Mouse (Mus musculus) liver, postnatal 0 days (tissue): ENCODE data around the gene Gal3st2.

Experiments
- CTCF ChIP-seq: sonication (generic); IDR thresholded peaks from 2 replicates; pipeline ENCODE4 v1.5.1; 2016; ENCODE audit warnings: antibody characterized with exemption, low read depth
- EP300 ChIP-seq: IDR thresholded peaks from 2 replicates; pipeline ENCODE4 v1.6.1; 2016; ENCODE audit warnings: antibody characterized with exemption, low read depth, mild to moderate bottlenecking

DNA sequence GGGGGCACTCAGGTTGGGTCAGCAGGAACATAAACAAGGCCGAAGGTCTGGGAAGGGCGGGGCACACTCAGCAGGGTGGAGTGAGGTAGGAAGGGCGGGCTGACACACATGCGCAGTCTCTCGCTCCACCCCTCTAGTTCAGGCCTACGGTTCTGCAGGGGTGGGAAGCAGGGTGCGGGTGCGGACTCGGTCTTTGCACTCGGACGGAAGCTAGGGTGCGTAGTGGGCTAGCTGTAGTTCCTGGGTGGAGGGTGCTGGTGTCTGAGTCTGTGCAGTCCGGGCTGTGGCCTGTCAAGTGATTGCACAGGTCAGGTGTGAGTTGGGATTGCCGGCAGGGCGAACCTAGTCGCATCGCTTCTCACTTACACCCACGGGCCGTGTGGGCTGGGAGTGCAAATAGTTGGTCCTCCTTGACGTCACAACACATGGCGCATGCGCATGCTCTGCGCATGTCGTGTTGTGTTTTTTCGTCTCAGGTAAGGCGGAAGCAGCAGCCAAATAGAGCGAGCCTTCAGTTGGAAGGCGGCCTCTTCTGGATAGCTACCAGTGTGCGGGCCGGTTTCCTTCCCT is 35.9 kb upstream of the Gal3st2 start:
- no peak for TF ChIP-seq EP300
- TF ChIP-seq CTCF, result peak; percentile 43
